Mouse (Mus musculus) myocyte (in vitro differentiated cells): ENCODE data around the gene Pih1d1.

Source experiments
- CEBPB ChIP-seq: IDR thresholded peaks from 2 replicates; pipeline ENCODE4 v1.6.1; 2011; ENCODE audit warnings: mild to moderate bottlenecking, moderate library complexity; ENCODE audit not compliant: poor library complexity, insufficient read depth, severe bottlenecking
- E2F4 ChIP-seq: IDR thresholded peaks from one replicate; pipeline ENCODE4 v1.6.1; 2011; ENCODE audit warnings: mild to moderate bottlenecking, control low read depth, moderate library complexity; ENCODE audit not compliant: insufficient read depth
- MAX ChIP-seq: IDR thresholded peaks from one replicate; pipeline ENCODE4 v1.6.1; 2011; ENCODE audit warnings: low read depth, mild to moderate bottlenecking, control low read depth
- MYOD1 ChIP-seq, 3 experiments: IDR thresholded peaks; one replicate each; pipeline ENCODE4 v1.6.1; 2011; ENCODE audit warnings: control low read depth in 2 of 3, low read depth in 2 of 3, mild to moderate bottlenecking in 2 of 3, moderate library complexity in 1 of 3; ENCODE audit not compliant: insufficient read length in 2 of 3, control insufficient read depth in 1 of 3
- MYOG ChIP-seq, 3 experiments: IDR thresholded peaks; one replicate each; pipeline ENCODE4 v1.6.1; 2011; ENCODE audit warnings: control low read depth in 2 of 3, low read depth in 2 of 3, mild to moderate bottlenecking in 2 of 3; ENCODE audit not compliant: insufficient read length in 2 of 3, control insufficient read depth in 1 of 3, insufficient read depth in 1 of 3
- POLR2A ChIP-seq: IDR thresholded peaks from one replicate; pipeline ENCODE4 v1.6.1; 2011; ENCODE audit warnings: low read depth, mild to moderate bottlenecking, control low read depth, moderate library complexity; ENCODE audit not compliant: insufficient read length
- POLR2AphosphoS2 ChIP-seq: IDR thresholded peaks from one replicate; pipeline ENCODE4 v1.6.1; 2011; ENCODE audit warnings: low read depth, control low read depth; ENCODE audit not compliant: insufficient read length
- TCF12 ChIP-seq: IDR thresholded peaks from one replicate; pipeline ENCODE4 v1.6.1; 2011; ENCODE audit warnings: mild to moderate bottlenecking, control low read depth; ENCODE audit not compliant: poor library complexity, insufficient read depth, severe bottlenecking
- USF1 ChIP-seq: IDR thresholded peaks from one replicate; pipeline ENCODE4 v1.6.1; 2011; ENCODE audit warnings: low read depth, mild to moderate bottlenecking, control low read depth, moderate library complexity

DNA sequence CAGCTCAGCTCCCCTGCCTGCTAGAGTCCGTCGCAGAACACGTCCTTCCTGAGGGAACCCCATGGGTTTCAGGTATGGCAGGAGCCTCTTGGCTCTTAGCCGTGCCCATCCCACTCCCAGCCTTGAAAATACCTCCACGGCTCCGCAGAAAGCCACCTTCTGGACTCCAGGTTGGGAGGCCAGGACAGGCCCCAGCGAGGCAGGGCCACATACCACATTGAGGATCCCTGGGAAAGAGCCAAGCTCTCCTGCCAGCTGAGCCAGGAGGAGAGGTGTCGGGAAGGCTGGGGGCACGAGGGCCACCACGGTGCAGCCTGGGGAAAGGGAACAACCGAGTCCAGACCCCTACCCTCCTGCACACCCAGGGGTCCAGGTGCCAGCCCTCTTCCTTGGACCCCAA, 6.8 kb upstream of the Pih1d1 start:
- TF ChIP-seq POLR2A (no peak), TCF12 (no peak), MAX (no peak), E2F4 (no peak), POLR2AphosphoS2 (no peak), USF1 (no peak), MYOG (IDR thresholded peaks at IDR 0.05; ENCODE audit: control insufficient read depth in 1 of 3, insufficient read depth in 1 of 3, insufficient read length in 2 of 3, low read depth in 2 of 3) (no peak), MYOD1 (IDR thresholded peaks at IDR 0.05; ENCODE audit: control insufficient read depth in 1 of 3, insufficient read length in 2 of 3, low read depth in 2 of 3) (no peak), CEBPB (no peak)
